Mouse (Mus musculus): ENCODE measurements around the gene H2-D1. TPM values are rescaled to one million over a fixed set of nuclear protein-coding genes. Genes with fewer than 3 reads are reported as not detected.

Gene H2-D1
- polyA plus RNA-seq, 2 experiments, result 37.1 to 57.2 TPM

- Histone ChIP-seq H3K4me3 (ENCODE audit: insufficient read depth in 1 of 2, low read depth in 2 of 2, low read length in 2 of 2) (no peak overlapping the region), H3K27me3 (ENCODE audit: control insufficient read depth, insufficient read depth, low read length) (no peaks in the 10 kb centered on the region), H3K4me2 (ENCODE audit: low read depth) (no peak overlapping the region), H3K9me3 (ENCODE audit: control insufficient read depth, low read length) (no peaks in the 10 kb centered on the region), H3K36me3 (replicated peaks; ENCODE audit: control insufficient read depth, insufficient read depth, low read depth) (peaks cover 17% of the 10 kb centered on the region), H3K4me1 (replicated peaks; ENCODE audit: control insufficient read depth in 2 of 2, insufficient read depth in 2 of 2, low read length in 1 of 2) (peaks cover 20 to 27% of the 10 kb centered on the region in 2 experiments), H3K9ac (replicated peaks) (no peak overlapping the region), H3K27ac (no peak overlapping the region)
- no peak for TF ChIP-seq EP300 (IDR thresholded peaks at IDR 0.05; ENCODE audit: low read depth)
- 58% methylated on average over 5 of the region's 5 CpGs for WGBS (ENCODE audit: insufficient replicate concordance)
- DNase-seq (ENCODE audit: low read depth in 3 of 3, low spot score in 3 of 3) (no peak), ATAC-seq (ENCODE audit: insufficient read depth) (no peak)
Measured at GRCm38 (mm10) chr17:35239700-35240099, 22.8 kb upstream of the H2-D1 start.

- DNase-seq (ENCODE audit: low read depth in 3 of 3, low spot score in 3 of 3) (no peak), ATAC-seq (ENCODE audit: insufficient read depth) (no peak)
- no peaks in the 10 kb centered on the region for H3K27me3 ChIP-seq (ENCODE audit: control insufficient read depth, insufficient read depth, low read length)
- H3K27ac ChIP-seq, result peak overlapping the region; percentile 5; the same call in 1 of the 2 replicates
- H3K4me3 ChIP-seq (ENCODE audit: insufficient read depth in 1 of 2, low read depth in 2 of 2, low read length in 2 of 2), result peak overlapping the region; percentile 58 to 85
- 32% methylated on average over 12 of the region's 12 CpGs for WGBS (ENCODE audit: insufficient replicate concordance)
- no peaks in the 10 kb centered on the region for H3K9me3 ChIP-seq (ENCODE audit: control insufficient read depth, low read length)
- H3K36me3 ChIP-seq (replicated peaks; ENCODE audit: control insufficient read depth, insufficient read depth, low read depth), result peaks cover 27% of the 10 kb centered on the region
- peak overlapping the region; percentile 97 for H3K4me2 ChIP-seq (ENCODE audit: low read depth)
- peak overlapping the region; percentile 56 for H3K9ac ChIP-seq (replicated peaks)
- TF ChIP-seq CTCF (IDR thresholded peaks at IDR 0.05; ENCODE audit: low read depth) (no peak), EP300 (IDR thresholded peaks at IDR 0.05; ENCODE audit: low read depth) (no peak)
- H3K4me1 ChIP-seq (replicated peaks; ENCODE audit: control insufficient read depth in 2 of 2, insufficient read depth in 2 of 2, low read length in 1 of 2), result peaks cover 20 to 32% of the 10 kb centered on the region in 2 experiments
Measured at GRCm38 (mm10) chr17:35240384-35241304, 21.9 kb upstream of the H2-D1 start.

- H3K4me1 ChIP-seq (replicated peaks; ENCODE audit: control insufficient read depth in 2 of 2, insufficient read depth in 2 of 2, low read length in 1 of 2), result peaks cover 20 to 32% of the 10 kb centered on the region in 2 experiments
- peak within 1 kb of the TSS; percentile 83 for H3K27ac ChIP-seq
- TF ChIP-seq CTCF (IDR thresholded peaks at IDR 0.05; ENCODE audit: low read depth) (peak; percentile 24; the same call in 1 of the 2 replicates), EP300 (IDR thresholded peaks at IDR 0.05; ENCODE audit: low read depth) (peak; percentile 57; the same call in 1 of the 2 replicates)
- DNase-seq (ENCODE audit: low read depth in 3 of 3, low spot score in 3 of 3) (peak; percentile 85 to 90 (median 87)), ATAC-seq (ENCODE audit: insufficient read depth) (peak; percentile 88)
- no peaks in the 10 kb centered on the region for H3K9me3 ChIP-seq (ENCODE audit: control insufficient read depth, low read length)
- peaks cover 35% of the 10 kb centered on the region for H3K36me3 ChIP-seq (replicated peaks; ENCODE audit: control insufficient read depth, insufficient read depth, low read depth)
- WGBS (ENCODE audit: insufficient replicate concordance), result under 1% methylated on average over 69 of the region's 69 CpGs
- H3K4me3 ChIP-seq (ENCODE audit: insufficient read depth in 1 of 2, low read depth in 2 of 2, low read length in 2 of 2), result peak within 1 kb of the TSS; percentile 85 to 97
- H3K27me3 ChIP-seq (ENCODE audit: control insufficient read depth, insufficient read depth, low read length), result no peaks in the 10 kb centered on the region
- H3K9ac ChIP-seq (replicated peaks), result peak within 1 kb of the TSS; percentile 95
- peak within 1 kb of the TSS; percentile 97 for H3K4me2 ChIP-seq (ENCODE audit: low read depth)
Measured at GRCm38 (mm10) chr17:35241305-35242014, 21.1 kb upstream of the H2-D1 start, which contains the start of gene Ddx39b. Ddx39b (plus strand) TSS chr17:35241746.

- no peaks in the 10 kb centered on the region for H3K27me3 ChIP-seq (ENCODE audit: control insufficient read depth, insufficient read depth, low read length)
- under 1% methylated on average over 54 of the region's 55 CpGs for WGBS (ENCODE audit: insufficient replicate concordance)
- H3K9me3 ChIP-seq (ENCODE audit: control insufficient read depth, low read length), result no peaks in the 10 kb centered on the region
- H3K27ac ChIP-seq, result peak overlapping the region; percentile 83
- H3K36me3 ChIP-seq (replicated peaks; ENCODE audit: control insufficient read depth, insufficient read depth, low read depth), result peaks cover 43% of the 10 kb centered on the region
- H3K9ac ChIP-seq (replicated peaks), result peak overlapping the region; percentile 95
- peak; percentile 44 for ATAC-seq (ENCODE audit: insufficient read depth)
- H3K4me2 ChIP-seq (ENCODE audit: low read depth), result peak overlapping the region; percentile 97
- TF ChIP-seq CTCF (IDR thresholded peaks at IDR 0.05; ENCODE audit: low read depth) (peak; percentile 67), EP300 (IDR thresholded peaks at IDR 0.05; ENCODE audit: low read depth) (no peak)
- peak overlapping the region; percentile 85 to 97 for H3K4me3 ChIP-seq (ENCODE audit: insufficient read depth in 1 of 2, low read depth in 2 of 2, low read length in 2 of 2)
- DNase-seq (ENCODE audit: low read depth in 3 of 3, low spot score in 3 of 3), result peak; percentile 67 to 74 (median 67)
- peaks cover 20 to 32% of the 10 kb centered on the region in 2 experiments for H3K4me1 ChIP-seq (replicated peaks; ENCODE audit: control insufficient read depth in 2 of 2, insufficient read depth in 2 of 2, low read length in 1 of 2)
Measured at GRCm38 (mm10) chr17:35242015-35242941, 20.3 kb upstream of the H2-D1 start.
